Mouse (Mus musculus) neural tube, embryonic 12.5 days (tissue): ENCODE results near the gene Pip4k2a. TPM values are rescaled to one million over a fixed set of nuclear protein-coding genes. Genes with fewer than 3 reads are reported as not detected.

Experiments
- ATAC-seq: fragments of 200-750 bp; cut with Nextera tagmentation; 2 replicates; pipeline ENCODE4 v1.8.0; 2017; ENCODE audit warnings: low read depth, mild to moderate bottlenecking, moderate TSS enrichment, moderate library complexity; ENCODE audit not compliant: low FRiP score
- H3K27ac ChIP-seq: fragments of 300-500 bp; sonication (generic); 2 replicates; pipeline ENCODE4 v1.5.1; 2016
- H3K27me3 ChIP-seq: fragments of 300-500 bp; sonication (generic); replicated peaks from 2 replicates; pipeline ENCODE4 v1.6.1; 2016; ENCODE audit warnings: mild to moderate bottlenecking
- H3K36me3 ChIP-seq: fragments of 300-500 bp; sonication (generic); 2 replicates; pipeline ENCODE4 v1.6.1; 2016; ENCODE audit warnings: mild to moderate bottlenecking
- H3K4me1 ChIP-seq: fragments of 300-500 bp; sonication (generic); 2 replicates; pipeline ENCODE4 v1.6.1; 2016
- H3K4me2 ChIP-seq: fragments of 300-500 bp; sonication (generic); replicated peaks from 2 replicates; pipeline ENCODE4 v1.6.1; 2016; ENCODE audit warnings: mild to moderate bottlenecking
- H3K4me3 ChIP-seq: fragments of 300-500 bp; sonication (generic); 2 replicates; pipeline ENCODE4 v1.5.1; 2016
- H3K9ac ChIP-seq: fragments of 300-500 bp; sonication (generic); 2 replicates; pipeline ENCODE4 v1.6.1; 2016; ENCODE audit warnings: mild to moderate bottlenecking
- H3K9me3 ChIP-seq: fragments of 300-500 bp; sonication (generic); 2 replicates; pipeline ENCODE4 v1.6.1; 2016; ENCODE audit warnings: mild to moderate bottlenecking
- whole genome bisulfite sequencing: fragments of 180-500 bp; shearing (Covaris S2); methylation state at CpG from one replicate; pipeline ENCODE4 v1.1.7; 2016; 5-methylcytosine and 5-hydroxymethylcytosine counted together
- polyA plus RNA-seq: library from polyadenylated mRNA; unstranded; fragments of >200 nt; fragmentation: Nextera tagmentation; extraction: Ambion mirVana; gene quantifications from 2 replicates; pipeline ENCODE4 v1.2.1, GENCODE M21; 2016

Pip4k2a gene
- polyA plus RNA-seq, 1 experiment from 2014 or later: 15.1 TPM

DNA sequence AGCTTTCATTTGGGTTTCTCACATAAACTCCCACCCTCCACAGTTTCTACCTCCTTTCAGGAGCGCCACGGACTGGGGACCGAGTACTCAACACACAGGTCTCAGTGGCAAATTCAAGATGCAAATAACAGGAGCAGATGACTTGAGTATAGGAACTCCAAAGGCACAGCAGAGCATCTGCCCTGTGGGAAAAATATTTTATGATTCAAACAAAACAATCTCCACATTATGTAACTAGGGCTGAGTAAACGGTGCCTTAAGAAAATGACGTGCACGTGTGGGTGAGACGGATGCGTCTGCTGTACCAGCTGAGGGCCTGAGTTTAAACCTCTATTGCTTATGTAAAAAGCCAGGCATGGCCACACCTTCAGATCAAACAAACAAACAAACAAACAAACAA is 156.9 kb downstream of the Pip4k2a start:
- 89% methylated on average over 8 of the region's 8 CpGs for WGBS
- Histone ChIP-seq H3K4me3 (no peak overlapping the region), H3K9ac (no peak overlapping the region), H3K4me2 (no peak overlapping the region), H3K9me3 (no peaks in the 10 kb centered on the region), H3K4me1 (no peaks in the 10 kb centered on the region), H3K27ac (no peak overlapping the region), H3K27me3 (no peaks in the 10 kb centered on the region), H3K36me3 (peaks cover 9% of the 10 kb centered on the region; the same call in 1 of the 2 replicates)
- ATAC-seq: no peak

DNA sequence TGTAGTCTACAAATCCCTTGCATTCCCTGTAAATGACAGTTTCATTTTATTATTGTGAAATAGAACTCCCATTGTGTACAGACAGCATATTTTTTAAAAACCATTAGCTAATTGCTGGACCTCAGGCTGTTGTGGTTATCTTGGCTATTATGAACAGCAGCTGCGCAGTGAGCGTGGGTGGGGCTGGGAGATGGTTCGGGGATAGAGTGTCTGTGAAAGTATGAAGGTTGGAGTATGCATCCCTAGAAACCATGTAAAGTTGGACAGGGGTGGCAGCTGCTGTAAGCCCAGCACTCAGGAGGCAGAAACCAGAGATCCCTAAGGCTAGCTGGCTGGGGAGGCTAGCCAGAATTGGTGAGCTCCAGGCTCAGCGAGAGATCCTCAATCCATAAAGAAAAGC is 158.4 kb downstream of the Pip4k2a start:
- H3K4me3 ChIP-seq: no peak overlapping the region
- no peaks in the 10 kb centered on the region for H3K9me3 ChIP-seq
- no peak for ATAC-seq
- no peak overlapping the region for H3K9ac ChIP-seq
- H3K4me2 ChIP-seq: no peak overlapping the region
- no peaks in the 10 kb centered on the region for H3K27me3 ChIP-seq
- 92% methylated on average over 4 of the region's 4 CpGs for WGBS
- H3K27ac ChIP-seq: no peak overlapping the region
- no peaks in the 10 kb centered on the region; the same call in 1 of the 2 replicates for H3K36me3 ChIP-seq
- no peaks in the 10 kb centered on the region for H3K4me1 ChIP-seq

DNA sequence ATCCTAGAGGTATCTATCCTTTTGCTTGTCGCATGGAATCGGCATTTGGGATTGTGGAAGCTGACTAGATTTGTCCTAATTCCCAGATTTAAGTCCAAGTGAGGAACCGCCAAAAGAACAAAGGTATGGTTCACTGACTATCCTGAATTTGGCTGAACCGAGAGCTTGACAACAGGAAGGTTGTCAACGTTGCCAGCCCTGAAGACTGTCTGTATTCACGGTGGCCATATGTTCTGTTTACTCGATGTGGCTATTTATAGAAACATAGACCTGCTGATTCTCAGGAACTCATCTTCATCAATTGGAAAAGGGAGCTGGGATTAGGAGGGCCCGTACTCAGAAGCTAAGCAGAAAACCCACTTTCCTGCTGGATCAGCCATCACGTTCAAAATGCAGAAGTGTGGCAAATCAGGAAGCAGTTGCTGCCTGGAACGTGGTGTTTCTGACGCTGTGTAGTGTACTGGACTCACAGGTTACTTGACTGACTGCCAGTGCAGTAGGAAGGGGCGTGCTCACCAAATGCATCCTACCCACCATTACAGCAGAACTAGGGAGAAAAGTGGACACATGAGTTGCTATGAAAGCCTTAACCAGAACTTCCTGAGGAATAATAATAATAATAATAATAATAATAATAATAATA is 162.5 kb downstream of the Pip4k2a start:
- 94% methylated on average over 12 of the region's 12 CpGs for WGBS
- no peak overlapping the region for H3K9ac ChIP-seq
- H3K36me3 ChIP-seq: no peaks in the 10 kb centered on the region

DNA sequence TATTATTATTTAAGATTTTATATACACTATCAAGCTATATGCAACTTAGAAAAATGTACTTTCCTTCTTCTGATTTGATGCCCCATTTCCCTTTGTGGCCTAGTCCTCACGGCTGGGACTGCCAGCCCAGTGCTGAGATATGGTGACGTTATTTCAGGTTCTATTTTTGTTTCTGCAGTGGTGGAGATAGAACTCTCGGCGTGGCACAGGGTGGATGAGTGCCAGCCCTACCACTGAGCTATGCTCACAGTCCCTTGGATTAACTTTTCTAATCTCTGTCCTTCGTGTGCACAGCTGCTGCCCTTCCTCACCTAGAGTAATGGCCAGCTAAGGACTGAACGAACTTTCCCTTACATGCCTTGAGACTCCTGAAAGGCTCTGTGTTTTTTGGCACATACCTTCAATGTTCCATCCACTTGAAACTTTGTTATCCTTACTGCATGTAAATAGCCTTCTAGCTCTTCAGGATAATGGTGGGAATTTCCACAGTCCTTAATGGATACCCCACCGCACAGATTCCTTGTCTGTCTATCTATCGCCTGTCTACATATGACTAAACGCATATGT is 164.8 kb downstream of the Pip4k2a start:
- H3K27me3 ChIP-seq: no peaks in the 10 kb centered on the region
- H3K4me2 ChIP-seq: no peak overlapping the region
- 88% methylated on average over 9 of the region's 9 CpGs for WGBS
- no peak for ATAC-seq
- no peaks in the 10 kb centered on the region for H3K9me3 ChIP-seq
- no peak overlapping the region for H3K27ac ChIP-seq
- H3K4me3 ChIP-seq: no peak overlapping the region
- no peaks in the 10 kb centered on the region for H3K36me3 ChIP-seq
- H3K9ac ChIP-seq: no peak overlapping the region
- H3K4me1 ChIP-seq: no peaks in the 10 kb centered on the region

More for the DNA sequence above, 162.5 kb downstream of the Pip4k2a start:
- Histone ChIP-seq H3K4me2 (no peak overlapping the region), H3K4me3 (no peak overlapping the region), H3K27ac (no peak overlapping the region), H3K4me1 (no peaks in the 10 kb centered on the region), H3K27me3 (no peaks in the 10 kb centered on the region), H3K9me3 (no peaks in the 10 kb centered on the region)
- ATAC-seq: no peak

DNA sequence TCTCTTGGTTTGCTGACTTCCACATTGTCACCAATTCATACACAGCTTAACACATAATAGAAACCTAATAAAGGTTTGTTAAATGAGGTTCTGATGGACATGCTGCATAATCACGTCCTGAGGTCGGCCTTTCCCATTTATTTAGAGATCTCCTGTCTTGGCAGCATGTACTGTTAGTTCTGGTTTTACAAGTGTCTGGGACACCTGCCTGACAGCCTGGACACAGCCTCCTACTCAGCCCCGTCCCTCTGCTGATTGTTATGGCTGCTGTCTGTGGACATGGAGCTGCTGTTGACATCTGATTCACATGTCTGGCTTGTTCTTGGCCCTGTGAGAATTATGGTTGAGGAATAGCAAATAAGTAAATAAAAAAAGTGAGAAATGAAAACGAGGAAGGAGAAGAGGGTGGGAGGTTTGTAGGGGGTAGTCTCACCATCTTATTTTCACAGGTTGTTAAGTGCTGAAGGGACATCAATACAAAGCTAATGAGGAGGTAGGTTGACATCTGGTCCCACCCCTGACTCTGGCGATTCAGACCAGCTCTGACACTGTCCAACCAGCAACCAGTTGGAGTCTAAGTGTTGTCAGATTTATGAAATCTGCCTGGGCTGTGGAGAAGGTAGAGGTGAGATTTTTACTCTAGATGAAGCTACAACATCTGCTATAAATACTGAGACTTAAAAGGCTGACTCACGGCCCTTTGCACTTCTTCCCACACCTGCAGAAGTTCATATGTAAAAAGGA is 166.7 kb downstream of the Pip4k2a start:
- Histone ChIP-seq H3K4me2 (no peak overlapping the region), H3K9me3 (no peaks in the 10 kb centered on the region), H3K27me3 (no peaks in the 10 kb centered on the region), H3K4me3 (no peak overlapping the region), H3K36me3 (no peaks in the 10 kb centered on the region), H3K4me1 (no peaks in the 10 kb centered on the region), H3K27ac (no peak overlapping the region), H3K9ac (no peak overlapping the region)
- no peak for ATAC-seq
- 74% methylated on average over 6 of the region's 6 CpGs for WGBS

DNA sequence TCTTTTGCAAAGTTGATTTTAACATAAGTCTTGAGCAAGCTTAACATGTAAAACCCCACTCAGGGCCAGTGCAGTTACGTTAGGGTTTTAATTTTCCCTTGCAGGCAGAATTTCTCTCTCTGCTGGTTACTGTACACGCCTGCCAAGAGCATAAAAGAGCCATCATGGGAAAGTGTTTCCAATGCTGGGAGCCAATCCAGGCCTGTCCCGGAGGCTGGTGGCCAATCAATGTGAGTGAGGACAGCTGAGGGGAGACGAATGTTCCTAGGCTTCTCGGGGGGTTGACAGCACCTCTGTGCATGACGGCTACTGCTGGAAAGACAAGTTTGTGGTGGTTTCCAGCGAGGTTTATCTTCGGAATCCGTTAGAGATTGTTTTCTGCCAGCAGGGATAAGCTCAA is 175.2 kb downstream of the Pip4k2a start:
- no peak overlapping the region for H3K4me2 ChIP-seq
- H3K9ac ChIP-seq: no peak overlapping the region
- no peaks in the 10 kb centered on the region for H3K27me3 ChIP-seq
- no peak overlapping the region for H3K27ac ChIP-seq
- ATAC-seq: no peak
- no peaks in the 10 kb centered on the region for H3K9me3 ChIP-seq
- peaks cover 13% of the 10 kb centered on the region for H3K4me1 ChIP-seq
- no peak overlapping the region for H3K4me3 ChIP-seq
- no peaks in the 10 kb centered on the region for H3K36me3 ChIP-seq
- 57% methylated on average over 9 of the region's 9 CpGs for WGBS

DNA sequence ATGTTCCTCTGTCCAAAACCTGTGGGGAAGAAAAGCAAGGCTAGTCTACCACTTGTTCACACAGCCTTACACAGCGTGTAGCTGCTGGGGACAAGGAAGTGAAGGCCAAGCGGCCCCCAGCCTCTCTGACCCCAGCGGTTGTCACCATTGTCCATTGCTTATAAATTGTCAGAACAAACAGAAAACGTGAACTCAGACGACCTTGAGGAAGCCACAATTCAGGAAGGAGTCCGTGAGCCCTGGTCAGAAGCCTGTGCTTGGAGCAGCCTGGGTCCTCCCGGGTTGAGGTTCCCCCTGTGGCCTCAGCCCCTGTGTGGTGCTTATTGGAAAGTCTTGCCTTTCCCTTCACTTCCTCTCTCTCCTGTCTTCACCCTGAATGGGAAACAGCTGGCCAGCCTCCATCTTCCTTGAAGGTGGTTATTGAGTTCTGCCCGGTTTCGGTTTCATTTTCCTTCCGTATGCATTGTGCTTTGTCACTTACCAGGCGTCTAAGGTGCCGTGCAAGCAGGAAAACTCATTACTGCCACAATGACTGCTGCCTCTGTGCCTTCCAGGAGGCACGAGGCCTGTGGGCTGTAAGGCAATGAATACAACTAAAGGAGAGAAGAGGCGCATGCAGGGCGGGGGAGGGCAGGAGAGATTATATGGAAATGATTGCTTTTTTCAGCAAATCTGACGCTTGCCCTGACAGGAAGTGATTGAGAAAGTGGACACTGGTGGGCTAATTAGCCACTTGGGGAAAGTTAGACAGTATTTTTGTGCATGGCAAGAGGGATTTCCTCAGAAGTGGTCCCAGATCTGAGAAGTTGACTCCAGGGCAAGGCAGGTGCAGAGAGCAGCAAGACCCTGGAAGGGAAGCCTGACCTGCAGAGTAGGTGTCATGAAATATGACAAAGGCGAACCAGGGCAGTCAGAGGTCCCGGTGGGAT is 176.2 kb downstream of the Pip4k2a start:
- Histone ChIP-seq H3K36me3 (no peaks in the 10 kb centered on the region), H3K27me3 (no peaks in the 10 kb centered on the region), H3K4me1 (peaks cover 13% of the 10 kb centered on the region), H3K4me2 (peak overlapping the region; percentile 14), H3K27ac (no peak overlapping the region), H3K4me3 (no peak overlapping the region), H3K9me3 (no peaks in the 10 kb centered on the region), H3K9ac (no peak overlapping the region; the same call in 1 of the 2 replicates)
- WGBS: 42% methylated on average over 18 of the region's 18 CpGs
- peak; percentile 55; the same call in 1 of the 2 replicates for ATAC-seq

DNA sequence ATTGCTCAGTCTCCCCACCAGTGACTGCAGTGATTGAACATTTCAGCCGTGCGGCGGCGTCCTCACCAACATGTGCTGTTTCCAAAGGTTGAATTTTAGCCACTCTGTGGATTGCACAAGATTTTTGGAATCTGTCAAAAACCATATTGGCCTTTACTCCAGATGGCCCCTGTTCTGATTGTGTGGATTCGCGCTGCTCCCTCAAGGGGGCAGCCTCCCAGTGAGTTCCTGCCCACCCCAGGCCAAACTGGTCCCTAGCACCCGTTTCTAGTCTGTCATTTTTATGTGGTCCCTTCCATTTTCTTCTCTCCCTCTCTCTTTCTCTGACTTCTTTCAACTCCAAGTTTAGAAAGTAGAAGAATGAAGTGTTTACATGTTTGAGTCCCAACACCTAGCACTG is 178.4 kb downstream of the Pip4k2a start:
- 78% methylated on average over 7 of the region's 7 CpGs for WGBS
- Histone ChIP-seq H3K27ac (no peak overlapping the region), H3K4me2 (no peak overlapping the region), H3K9me3 (no peaks in the 10 kb centered on the region), H3K9ac (no peak overlapping the region), H3K4me3 (no peak overlapping the region), H3K27me3 (no peaks in the 10 kb centered on the region), H3K4me1 (peaks cover 13% of the 10 kb centered on the region), H3K36me3 (no peaks in the 10 kb centered on the region)
- no peak for ATAC-seq

DNA sequence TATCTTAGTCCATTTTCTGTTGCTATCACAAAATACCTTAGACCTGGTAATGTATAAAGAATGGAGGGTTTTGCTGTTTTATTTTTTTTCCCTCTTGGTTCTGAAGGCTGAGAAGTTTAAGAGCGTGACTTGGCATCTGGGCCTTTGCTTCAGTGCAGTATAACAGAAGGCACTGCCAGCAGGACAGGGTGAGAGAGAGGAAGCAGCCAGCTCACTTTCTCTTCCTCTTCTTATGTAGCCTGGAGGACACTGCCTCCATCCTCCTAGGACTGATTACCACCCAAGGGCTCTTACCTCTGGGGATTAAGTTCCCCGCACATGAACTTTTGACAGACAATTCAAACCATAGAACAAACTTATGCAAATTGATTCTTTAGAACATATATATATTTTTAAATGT is 181.9 kb downstream of the Pip4k2a start:
- Histone ChIP-seq H3K27me3 (no peaks in the 10 kb centered on the region), H3K36me3 (no peaks in the 10 kb centered on the region), H3K27ac (no peak overlapping the region), H3K4me2 (no peak overlapping the region), H3K4me3 (no peak overlapping the region), H3K9me3 (no peaks in the 10 kb centered on the region), H3K9ac (no peak overlapping the region), H3K4me1 (no peaks in the 10 kb centered on the region)
- WGBS: 90% methylated on average over 2 of the region's 2 CpGs
- no peak for ATAC-seq

DNA sequence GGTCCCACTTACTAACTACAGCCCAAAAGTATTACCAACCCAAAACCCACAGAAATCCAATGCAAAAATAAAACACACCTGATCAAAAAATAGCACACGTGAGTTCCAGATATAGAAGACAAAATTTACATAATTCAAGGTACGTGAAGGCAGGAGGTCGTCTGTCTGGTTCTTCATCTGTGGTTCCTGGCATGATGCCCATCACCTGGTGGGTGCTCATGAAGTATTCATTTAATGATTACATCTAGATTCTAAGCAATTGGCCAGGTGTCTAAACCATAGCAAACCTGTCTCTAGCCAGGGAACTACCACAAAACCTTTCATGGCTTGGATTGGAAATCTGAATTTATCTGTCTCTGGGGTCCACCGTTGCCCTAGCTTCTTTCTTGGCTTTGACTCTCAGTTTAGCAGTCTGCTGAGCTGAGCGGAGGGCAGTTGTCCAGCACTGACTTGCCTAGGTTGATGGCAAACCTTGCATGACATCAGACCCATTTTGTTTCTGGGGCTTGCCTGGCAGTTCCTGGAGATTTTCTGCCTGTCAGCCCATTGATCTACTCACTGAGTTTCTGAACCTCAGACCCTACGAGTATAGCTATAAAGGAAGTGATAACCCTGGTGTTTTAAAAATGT is 182.5 kb downstream of the Pip4k2a start:
- no peak for ATAC-seq
- Histone ChIP-seq H3K9me3 (no peaks in the 10 kb centered on the region), H3K4me2 (no peak overlapping the region), H3K4me3 (no peak overlapping the region), H3K9ac (no peak overlapping the region), H3K27me3 (no peaks in the 10 kb centered on the region), H3K27ac (no peak overlapping the region), H3K36me3 (no peaks in the 10 kb centered on the region), H3K4me1 (no peaks in the 10 kb centered on the region)
- WGBS: 87% methylated on average over 6 of the region's 6 CpGs

DNA sequence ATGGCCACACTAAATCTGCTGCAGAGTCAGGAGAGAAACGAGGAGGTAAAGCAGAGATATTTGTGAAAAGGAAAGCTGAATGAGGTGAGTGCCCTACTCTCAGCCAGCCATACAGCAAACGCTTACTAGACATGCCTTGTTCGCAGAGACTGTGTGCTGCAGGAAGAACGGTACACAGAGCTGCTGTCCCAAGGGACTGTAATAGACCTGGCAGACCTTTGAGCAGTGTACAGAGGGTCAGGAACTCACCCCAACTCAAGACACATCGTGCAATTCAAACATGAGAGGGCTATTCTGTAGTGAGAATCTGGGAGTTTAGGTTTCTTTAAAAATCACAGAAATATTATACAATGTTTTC is 183.5 kb downstream of the Pip4k2a start:
- WGBS: 58% methylated on average over 5 of the region's 5 CpGs
- H3K4me3 ChIP-seq: no peak overlapping the region
- H3K27ac ChIP-seq: no peak overlapping the region
- ATAC-seq: no peak
- H3K27me3 ChIP-seq: no peaks in the 10 kb centered on the region
- H3K4me2 ChIP-seq: no peak overlapping the region
- no peaks in the 10 kb centered on the region for H3K4me1 ChIP-seq
- no peaks in the 10 kb centered on the region for H3K36me3 ChIP-seq
- no peak overlapping the region for H3K9ac ChIP-seq
- H3K9me3 ChIP-seq: no peaks in the 10 kb centered on the region
